Mouse (Mus musculus) lung, postnatal 0 days (tissue): ENCODE data around the gene Slc34a3. TPM values are rescaled to one million over a fixed set of nuclear protein-coding genes. Genes with fewer than 3 reads are reported as not detected.

Experiments
- ATAC-seq: fragments of 200-750 bp; cut with Nextera tagmentation; 2 replicates; pipeline ENCODE4 v1.8.0; 2017; ENCODE audit warnings: moderate library complexity
- DNase-seq: peaks from one replicate; pipeline ENCODE4 v3.0.0-alpha.2; 2016; ENCODE audit warnings: low spot score
- H3K27ac ChIP-seq: fragments of 300-500 bp; sonication (generic); 2 replicates; pipeline ENCODE4 v1.5.1; 2014; ENCODE audit warnings: antibody characterized with exemption, mild to moderate bottlenecking, low read length, mixed read lengths
- H3K27me3 ChIP-seq: fragments of 300-500 bp; sonication (generic); replicated peaks from 2 replicates; pipeline ENCODE4 v1.6.1; 2014; ENCODE audit warnings: low read length, mixed read lengths; ENCODE audit not compliant: insufficient read depth
- H3K36me3 ChIP-seq: fragments of 300-500 bp; sonication (generic); 2 replicates; pipeline ENCODE4 v1.6.1; 2014; ENCODE audit warnings: low read length, mixed read lengths; ENCODE audit not compliant: insufficient read depth
- H3K4me1 ChIP-seq: fragments of 300-500 bp; sonication (generic); 2 replicates; pipeline ENCODE4 v1.6.1; 2014; ENCODE audit warnings: antibody characterized with exemption, low read depth, low read length, mixed read lengths; ENCODE audit not compliant: insufficient read depth
- H3K4me2 ChIP-seq: fragments of 300-500 bp; sonication (generic); replicated peaks from 2 replicates; pipeline ENCODE4 v1.6.1; 2014; ENCODE audit warnings: low read depth, mild to moderate bottlenecking, low read length, moderate library complexity, mixed read lengths
- H3K4me3 ChIP-seq: fragments of 300-500 bp; sonication (generic); 2 replicates; pipeline ENCODE4 v1.5.1; 2014; ENCODE audit warnings: low read depth, low read length
- H3K9ac ChIP-seq: fragments of 300-500 bp; sonication (generic); replicated peaks from 2 replicates; pipeline ENCODE4 v1.6.1; 2014; ENCODE audit warnings: low read depth, mild to moderate bottlenecking
- H3K9me3 ChIP-seq: fragments of 300-500 bp; sonication (generic); 2 replicates; pipeline ENCODE4 v1.6.1; 2016; ENCODE audit warnings: low read length, mixed read lengths
- CTCF ChIP-seq: IDR thresholded peaks from 2 replicates; pipeline ENCODE4 v1.5.1; 2016; ENCODE audit warnings: antibody characterized with exemption, mild to moderate bottlenecking
- EP300 ChIP-seq: IDR thresholded peaks from 2 replicates; pipeline ENCODE4 v1.6.1; 2016; ENCODE audit warnings: antibody characterized with exemption, mild to moderate bottlenecking, control low read depth
- WGBS: fragments of 180-500 bp; shearing (Covaris S2); extraction: QIAGEN DNeasy Blood & Tissue Kit; methylation state at CpG from one replicate; pipeline ENCODE4 v1.1.7; 2014; 5-methylcytosine and 5-hydroxymethylcytosine counted together
- polyA plus RNA-seq: library from polyadenylated mRNA; unstranded; fragments of >200 nt; fragmentation: Nextera tagmentation; extraction: Ambion mirVana; gene quantifications from 2 replicates; pipeline ENCODE4 v1.2.1, GENCODE M21; 2015

The Slc34a3 gene
- polyA plus RNA-seq, 1 experiment from 2014 or later, result not detected

DNA sequence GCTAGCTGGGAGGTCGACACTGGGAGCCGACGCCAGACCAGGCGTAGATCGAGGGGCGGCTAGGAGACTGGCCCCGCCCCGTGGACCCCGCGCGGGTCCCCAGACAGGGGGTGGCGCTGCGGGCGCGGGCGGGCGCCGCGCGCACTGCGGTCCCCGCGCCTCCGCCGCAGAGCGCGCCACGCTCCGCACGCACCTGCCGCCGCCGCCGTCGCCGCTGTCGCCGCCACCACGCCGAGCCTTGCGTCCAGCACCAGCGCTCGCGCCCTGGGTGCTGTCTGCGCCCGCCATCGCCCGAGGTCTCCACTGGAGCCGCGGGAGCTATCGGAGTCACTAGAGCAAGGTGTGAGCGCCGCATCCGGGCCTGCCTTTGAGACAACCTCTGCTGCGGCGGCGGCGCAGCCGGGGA lies 7.9 kb upstream of the Slc34a3 start, which contains the start of the genes Rnf208 and Cysrt1:
Gene Rnf208, plus strand, starts transcription at position 155 of the 406 bp plus-strand sequence.
Gene Cysrt1, minus strand, starts transcription at position 352 of the 406 bp plus-strand sequence.
- peak within 1 kb of the TSS; percentile 44 for H3K4me3 ChIP-seq
- peaks cover 11% of the 10 kb centered on the region for H3K4me1 ChIP-seq
- peak within 1 kb of the TSS; percentile 16; the same call in 1 of the 2 replicates for H3K27ac ChIP-seq
- no peaks in the 10 kb centered on the region for H3K36me3 ChIP-seq
- no peak for DNase-seq
- peaks cover 9% of the 10 kb centered on the region; the same call in 1 of the 2 replicates for H3K27me3 ChIP-seq
- TF ChIP-seq EP300 (no peak), CTCF (no peak)
- 1% methylated on average over 43 of the region's 59 CpGs for WGBS
- no peaks in the 10 kb centered on the region for H3K9me3 ChIP-seq
- no peak for ATAC-seq
- no peak within 1 kb of the TSS for H3K9ac ChIP-seq
- peak within 1 kb of the TSS; percentile 79 for H3K4me2 ChIP-seq

GRCm38 (mm10) chr2:25241438-25241775 lies 7.2 kb upstream of the Slc34a3 start:
- no peaks in the 10 kb centered on the region for H3K36me3 ChIP-seq
- peaks cover 9% of the 10 kb centered on the region; the same call in 1 of the 2 replicates for H3K27me3 ChIP-seq
- DNase-seq, result peak; percentile 51
- H3K4me1 ChIP-seq, result peaks cover 11% of the 10 kb centered on the region
- H3K9me3 ChIP-seq, result no peaks in the 10 kb centered on the region
- no peak for TF ChIP-seq CTCF
- 0 out of 2 replicates have a peak, but pooled peaks have one; percentile 26 for TF ChIP-seq EP300
- WGBS, result 12% methylated on average over 6 of the region's 6 CpGs
- no peak overlapping the region for H3K9ac ChIP-seq
- ATAC-seq, result peak; percentile 32
- peak overlapping the region; percentile 16; the same call in 1 of the 2 replicates for H3K27ac ChIP-seq
- H3K4me2 ChIP-seq, result peak overlapping the region; percentile 79
- H3K4me3 ChIP-seq, result peak overlapping the region; percentile 44; the same call in 1 of the 2 replicates

DNA sequence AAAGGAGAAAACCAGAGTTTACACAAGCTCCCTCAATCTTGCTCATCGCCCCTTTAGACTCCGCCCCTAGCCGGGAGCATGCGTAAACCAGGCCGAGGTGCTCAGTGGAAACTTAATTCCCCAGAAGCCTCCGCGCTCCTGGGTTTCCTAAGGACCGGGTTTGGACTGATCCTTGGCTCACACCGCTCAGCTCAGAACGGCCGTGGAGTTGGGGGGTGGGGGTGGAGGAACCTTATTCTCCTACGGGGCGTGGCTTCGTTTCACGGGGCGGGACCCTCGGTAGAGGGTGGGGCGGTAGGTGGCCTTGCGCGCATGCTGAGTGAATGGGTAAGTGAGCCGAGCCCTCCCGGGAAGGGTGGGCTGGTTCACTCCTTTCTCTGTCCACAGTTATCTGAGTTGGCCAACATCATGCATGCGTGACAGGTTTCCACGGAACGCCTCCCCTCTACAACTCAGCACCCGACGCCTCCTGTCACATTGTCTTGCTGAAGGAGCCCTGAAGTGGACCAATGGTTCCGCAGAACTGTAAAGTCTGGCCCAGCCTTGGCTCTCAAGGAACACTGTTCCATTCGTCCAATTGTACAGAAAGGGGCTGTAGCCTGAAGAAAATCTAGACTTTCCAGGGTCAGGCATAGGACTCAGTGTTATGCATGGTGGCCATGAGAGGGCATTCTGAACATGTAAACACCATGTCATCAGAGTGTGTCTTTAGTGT lies 6.7 kb upstream of the Slc34a3 start:
- ATAC-seq (peak; percentile 85), DNase-seq (peak; percentile 88)
- peaks cover 11% of the 10 kb centered on the region for H3K4me1 ChIP-seq
- H3K4me3 ChIP-seq, result peak overlapping the region; percentile 44
- H3K4me2 ChIP-seq, result peak overlapping the region; percentile 79
- peak overlapping the region; percentile 16; the same call in 1 of the 2 replicates for H3K27ac ChIP-seq
- H3K36me3 ChIP-seq, result no peaks in the 10 kb centered on the region
- peaks cover 9% of the 10 kb centered on the region; the same call in 1 of the 2 replicates for H3K27me3 ChIP-seq
- TF ChIP-seq CTCF (no peak; the same call in 1 of the 2 replicates), EP300 (no peak; the same call in 1 of the 2 replicates)
- H3K9ac ChIP-seq, result no peak overlapping the region
- WGBS, result 2% methylated on average over 29 of the region's 29 CpGs
- no peaks in the 10 kb centered on the region for H3K9me3 ChIP-seq

- no peak overlapping the region for H3K27ac ChIP-seq
Measured at GRCm38 (mm10) chr2:25240310-25240709, 6.1 kb upstream of the Slc34a3 start.

DNA sequence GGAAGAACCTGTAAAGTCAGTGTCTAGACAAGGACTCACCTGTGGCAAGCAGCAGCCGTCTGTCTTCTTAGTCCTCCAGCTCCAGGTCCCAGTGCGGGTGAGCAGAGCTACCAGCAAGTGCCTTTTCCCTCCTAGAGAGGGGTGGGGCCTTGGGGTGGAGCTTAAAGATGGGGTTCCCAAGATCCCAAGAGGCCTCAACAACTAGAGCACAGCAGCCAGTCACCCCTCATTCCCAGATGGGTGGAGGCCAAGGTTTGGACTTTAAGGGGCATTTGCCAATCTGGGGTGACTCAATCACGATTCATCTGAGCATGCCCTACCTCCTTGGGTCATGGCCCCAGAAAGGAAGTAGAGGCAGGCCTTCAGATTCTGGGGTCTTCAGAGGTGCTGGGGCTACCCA lies 5.6 kb upstream of the Slc34a3 start:
- H3K4me3 ChIP-seq, result no peak overlapping the region
- H3K27ac ChIP-seq, result no peak overlapping the region
- no peaks in the 10 kb centered on the region for H3K9me3 ChIP-seq
- ATAC-seq, result no peak
- H3K27me3 ChIP-seq, result peaks cover 9% of the 10 kb centered on the region; the same call in 1 of the 2 replicates
- WGBS, result 77% methylated on average over 3 of the region's 3 CpGs
- H3K36me3 ChIP-seq, result no peaks in the 10 kb centered on the region
- no peak for DNase-seq
- no peak overlapping the region for H3K9ac ChIP-seq
- TF ChIP-seq EP300 (no peak), CTCF (no peak)
- H3K4me1 ChIP-seq, result peaks cover 11% of the 10 kb centered on the region
- no peak overlapping the region for H3K4me2 ChIP-seq

More at GRCm38 (mm10) chr2:25240310-25240709, 6.1 kb upstream of the Slc34a3 start:
- Histone ChIP-seq H3K9me3 (no peaks in the 10 kb centered on the region), H3K4me1 (peaks cover 11% of the 10 kb centered on the region), H3K4me3 (no peak overlapping the region), H3K4me2 (peak overlapping the region; percentile 79), H3K36me3 (no peaks in the 10 kb centered on the region), H3K9ac (no peak overlapping the region), H3K27me3 (peaks cover 9% of the 10 kb centered on the region; the same call in 1 of the 2 replicates)
- WGBS, result 46% methylated on average over 8 of the region's 8 CpGs
- DNase-seq (no peak), ATAC-seq (no peak)
- TF ChIP-seq CTCF, result no peak
- TF ChIP-seq EP300, result no peak

GRCm38 (mm10) chr2:25238106-25238505 lies 3.9 kb upstream of the Slc34a3 start:
- peaks cover 9% of the 10 kb centered on the region; the same call in 1 of the 2 replicates for H3K27me3 ChIP-seq
- ATAC-seq (peak; percentile 43), DNase-seq (peak; percentile 70)
- no peaks in the 10 kb centered on the region for H3K9me3 ChIP-seq
- H3K4me2 ChIP-seq, result no peak overlapping the region
- H3K4me1 ChIP-seq, result peaks cover 11% of the 10 kb centered on the region
- H3K9ac ChIP-seq, result no peak overlapping the region
- TF ChIP-seq CTCF (no peak), EP300 (no peak; the same call in 1 of the 2 replicates)
- no peak overlapping the region for H3K4me3 ChIP-seq
- H3K27ac ChIP-seq, result peak overlapping the region; percentile 69
- no peaks in the 10 kb centered on the region for H3K36me3 ChIP-seq
